Mouse (Mus musculus): ENCODE measurements around the gene Arhgap15. TPM values are rescaled to one million over a fixed set of nuclear protein-coding genes. Genes with fewer than 3 reads are reported as not detected.

Arhgap15 gene
- total RNA-seq, 2 experiments from 2014 or later: 8.7 to 9.7 TPM

GRCm38 (mm10) chr2:44344861-44345260 lies 596.2 kb downstream of the Arhgap15 start:
- DNase-seq (ENCODE audit: low spot score in 2 of 2): no peak

GRCm38 (mm10) chr2:44345325-44345945 lies 596.8 kb downstream of the Arhgap15 start:
- no peak for DNase-seq (ENCODE audit: low spot score in 2 of 2)

- no peak for DNase-seq (ENCODE audit: low spot score in 2 of 2)
Measured at GRCm38 (mm10) chr2:44346184-44346583, 597.6 kb downstream of the Arhgap15 start.

GRCm38 (mm10) chr2:44347781-44348180 lies 599.2 kb downstream of the Arhgap15 start:
- DNase-seq (ENCODE audit: low spot score in 2 of 2): no peak

GRCm38 (mm10) chr2:44349101-44349500 lies 600.5 kb downstream of the Arhgap15 start:
- DNase-seq (ENCODE audit: low spot score in 2 of 2): no peak

GRCm38 (mm10) chr2:44352885-44353284 lies 604.3 kb downstream of the Arhgap15 start:
- DNase-seq (ENCODE audit: low spot score in 2 of 2): no peak

- no peak for DNase-seq (ENCODE audit: low spot score in 2 of 2)
Measured at GRCm38 (mm10) chr2:44353594-44353993, 605.0 kb downstream of the Arhgap15 start.

GRCm38 (mm10) chr2:44354786-44355185 lies 606.2 kb downstream of the Arhgap15 start:
- no peak for DNase-seq (ENCODE audit: low spot score in 2 of 2)

- no peak for DNase-seq (ENCODE audit: low spot score in 2 of 2)
Measured at GRCm38 (mm10) chr2:44355316-44355715, 606.7 kb downstream of the Arhgap15 start.

GRCm38 (mm10) chr2:44356248-44356886 lies 607.7 kb downstream of the Arhgap15 start:
- no peak for DNase-seq (ENCODE audit: low spot score in 2 of 2)

- DNase-seq (ENCODE audit: low spot score in 2 of 2): no peak
Measured at GRCm38 (mm10) chr2:44356887-44357251, 608.2 kb downstream of the Arhgap15 start.

GRCm38 (mm10) chr2:44380225-44380624 lies 631.6 kb downstream of the Arhgap15 start:
- no peak for DNase-seq (ENCODE audit: low spot score in 2 of 2)

GRCm38 (mm10) chr2:44384541-44384940 lies 635.9 kb downstream of the Arhgap15 start:
- DNase-seq (ENCODE audit: low spot score in 2 of 2): no peak

- DNase-seq (ENCODE audit: low spot score in 2 of 2): peak in 1 of 2 experiments; percentile 4
Measured at GRCm38 (mm10) chr2:44389556-44389955, 640.9 kb downstream of the Arhgap15 start.

- no peak for DNase-seq (ENCODE audit: low spot score in 2 of 2)
Measured at GRCm38 (mm10) chr2:44393789-44394188, 645.2 kb downstream of the Arhgap15 start.

- no peak for DNase-seq (ENCODE audit: low spot score in 2 of 2)
Measured at GRCm38 (mm10) chr2:44394956-44395501, 646.4 kb downstream of the Arhgap15 start.

- DNase-seq (ENCODE audit: low spot score in 2 of 2): no peak
Measured at GRCm38 (mm10) chr2:44395577-44395976, 647.0 kb downstream of the Arhgap15 start.

- no peak for DNase-seq (ENCODE audit: low spot score in 2 of 2)
Measured at GRCm38 (mm10) chr2:44397209-44397608, 648.6 kb downstream of the Arhgap15 start.

GRCm38 (mm10) chr2:44397735-44398337 lies 649.2 kb downstream of the Arhgap15 start:
- DNase-seq (ENCODE audit: low spot score in 2 of 2): no peak

GRCm38 (mm10) chr2:44399191-44399926 lies 650.7 kb downstream of the Arhgap15 start:
- no peak for DNase-seq (ENCODE audit: low spot score in 2 of 2)

- DNase-seq (ENCODE audit: low spot score in 2 of 2): no peak
Measured at GRCm38 (mm10) chr2:44401704-44402422, 653.2 kb downstream of the Arhgap15 start.

All from layer of hippocampus, postnatal 14 days (tissue).